Mouse (Mus musculus) heart, adult 2 months (tissue): ENCODE data around the gene Col6a1.

Source experiments
- CTCF ChIP-seq: fragments of 200-600 bp; IDR thresholded peaks from 2 replicates; pipeline ENCODE4 v1.8.1; 2022; ENCODE audit warnings: antibody characterized with exemption, mild to moderate bottlenecking, moderate library complexity
- POLR2A ChIP-seq: fragments of 200-500 bp; IDR thresholded peaks from 2 replicates; pipeline ENCODE4 v1.6.1; 2011; ENCODE audit warnings: mild to moderate bottlenecking, low read depth, low read length, control low read depth; ENCODE audit not compliant: insufficient read depth

- TF ChIP-seq CTCF (no peak), POLR2A (no peak)
Measured at GRCm38 (mm10) chr10:76729631-76730620, 4.0 kb upstream of the Col6a1 start.
